Mouse (Mus musculus) liver, embryonic 14.5 days (tissue): ENCODE data around the gene Stard9. TPM values are rescaled to one million over a fixed set of nuclear protein-coding genes. Genes with fewer than 3 reads are reported as not detected.

Experiments used
- ATAC-seq: fragments of 200-750 bp; cut with Nextera tagmentation; 2 replicates; pipeline ENCODE4 v1.8.0; 2017; ENCODE audit warnings: moderate number of reproducible peaks, mild to moderate bottlenecking, moderate library complexity; ENCODE audit not compliant: insufficient read depth
- DNase-seq, 3 experiments: peaks; one replicate each; pipeline ENCODE4 v3.0.0-alpha.2; 2012 to 2013; ENCODE audit warnings: low read depth in 3 of 3, low spot score in 3 of 3
- H3K27ac ChIP-seq: fragments of 300-500 bp; sonication (generic); 2 replicates; pipeline ENCODE4 v1.5.1; 2014; ENCODE audit warnings: moderate library complexity, mild to moderate bottlenecking, control low read depth, inconsistent platforms
- H3K27me3 ChIP-seq: fragments of 300-500 bp; sonication (generic); 2 replicates; pipeline ENCODE4 v1.6.1; 2014; ENCODE audit warnings: mild to moderate bottlenecking, low read length, moderate library complexity; ENCODE audit not compliant: control insufficient read depth, insufficient read depth
- H3K36me3 ChIP-seq: fragments of 300-500 bp; sonication (generic); replicated peaks from 2 replicates; pipeline ENCODE4 v1.6.1; 2014; ENCODE audit warnings: low read depth; ENCODE audit not compliant: control insufficient read depth, insufficient read depth
- H3K4me1 ChIP-seq, 2 experiments: fragments of 200-500 bp in 1 of 2; fragments of 300-500 bp in 1 of 2; sonication (generic) in 1 of 2; replicated peaks; 2 replicates each; pipeline ENCODE4 v1.6.1; 2012 to 2014; ENCODE audit warnings: antibody characterized with exemption in 1 of 2, inconsistent platforms in 1 of 2, low read length in 1 of 2; ENCODE audit not compliant: control insufficient read depth in 2 of 2, insufficient read depth in 2 of 2
- H3K4me2 ChIP-seq: fragments of 300-500 bp; sonication (generic); 2 replicates; pipeline ENCODE4 v1.6.1; 2014; ENCODE audit warnings: low read depth, mild to moderate bottlenecking, control low read depth, moderate library complexity
- H3K4me3 ChIP-seq, 2 experiments: fragments of 200-500 bp in 1 of 2; fragments of 300-500 bp in 1 of 2; sonication (generic) in 1 of 2; 2 replicates each; pipeline ENCODE4 v1.5.1; 2012 to 2014; ENCODE audit warnings: low read depth in 2 of 2, low read length in 2 of 2, mild to moderate bottlenecking in 2 of 2, control low read depth in 1 of 2, inconsistent platforms in 1 of 2, moderate library complexity in 1 of 2; ENCODE audit not compliant: insufficient read depth in 1 of 2
- H3K9ac ChIP-seq: fragments of 300-500 bp; sonication (generic); replicated peaks from 2 replicates; pipeline ENCODE4 v1.6.1; 2014; ENCODE audit warnings: mild to moderate bottlenecking, control low read depth, moderate library complexity
- H3K9me3 ChIP-seq: fragments of 300-500 bp; sonication (generic); 2 replicates; pipeline ENCODE4 v1.6.1; 2016; ENCODE audit warnings: low read length, mixed read lengths; ENCODE audit not compliant: control insufficient read depth
- CTCF ChIP-seq: IDR thresholded peaks from 2 replicates; pipeline ENCODE4 v1.5.1; 2016; ENCODE audit warnings: antibody characterized with exemption, low read depth, control low read depth
- EP300 ChIP-seq: IDR thresholded peaks from 2 replicates; pipeline ENCODE4 v1.6.1; 2016; ENCODE audit warnings: antibody characterized with exemption, low read depth
- WGBS: fragments of 180-500 bp; shearing (Covaris S2); extraction: QIAGEN DNeasy Blood & Tissue Kit; methylation state at CpG from one replicate; pipeline ENCODE4 v1.1.7; 2014; ENCODE audit not compliant: insufficient replicate concordance; 5-methylcytosine and 5-hydroxymethylcytosine counted together
- polyA plus RNA-seq, 2 experiments: library from polyadenylated mRNA; depleted of rRNA in 1 of 2; stranded (reverse) in 1 of 2; unstranded in 1 of 2; fragments of >200 nt; fragmentation: Nextera tagmentation in 1 of 2; extraction: Ambion mirVana in 1 of 2; gene quantifications; 2 replicates each; pipeline versions ENCODE4 v1.2.1 to v1.2.3; 2012 to 2014

The Stard9 gene
- polyA plus RNA-seq, 2 experiments, result 0.56 to 1.5 TPM

GRCm38 (mm10) chr2:120622920-120623319, 6.0 kb upstream of the Stard9 start:
- ATAC-seq (no peak), DNase-seq (no peak)
- Histone ChIP-seq H3K27me3 (no peaks in the 10 kb centered on the region), H3K9me3 (no peaks in the 10 kb centered on the region), H3K36me3 (peaks cover 15% of the 10 kb centered on the region), H3K27ac (no peak overlapping the region), H3K4me1 (no peaks in the 10 kb centered on the region), H3K9ac (no peak overlapping the region), H3K4me2 (no peak overlapping the region), H3K4me3 (no peak overlapping the region)
- TF ChIP-seq EP300 (no peak), CTCF (no peak)

GRCm38 (mm10) chr2:120628076-120628865, 650 bp upstream of the Stard9 start:
- Histone ChIP-seq H3K9me3 (no peaks in the 10 kb centered on the region), H3K9ac (peak overlapping the region; percentile 45; the same call in 1 of the 2 replicates), H3K4me3 (peak overlapping the region; percentile 7 to 50; a peak in 3 of 4 replicates), H3K4me1 (peaks cover 17 to 22% of the 10 kb centered on the region in 2 experiments), H3K36me3 (no peaks in the 10 kb centered on the region), H3K27ac (no peak overlapping the region), H3K4me2 (peak overlapping the region; percentile 63), H3K27me3 (peaks cover 12% of the 10 kb centered on the region)
- TF ChIP-seq CTCF (no peak), EP300 (no peak)
- ATAC-seq (no peak), DNase-seq (no peak)
- 27% methylated on average over 10 of the region's 10 CpGs for WGBS

- H3K27ac ChIP-seq, result no peak overlapping the region
- peaks cover 17 to 22% of the 10 kb centered on the region in 2 experiments for H3K4me1 ChIP-seq
- DNase-seq (no peak), ATAC-seq (no peak)
- H3K4me2 ChIP-seq, result no peak overlapping the region
- WGBS, result 66% methylated on average over 2 of the region's 2 CpGs
- no peaks in the 10 kb centered on the region for H3K9me3 ChIP-seq
- TF ChIP-seq EP300 (no peak), CTCF (no peak)
- H3K9ac ChIP-seq, result no peak overlapping the region
- H3K27me3 ChIP-seq, result peaks cover 12% of the 10 kb centered on the region
- H3K4me3 ChIP-seq, result no peak overlapping the region
- no peaks in the 10 kb centered on the region for H3K36me3 ChIP-seq
Measured at GRCm38 (mm10) chr2:120630246-120630645, 1.3 kb downstream of the Stard9 start.

- Histone ChIP-seq H3K4me2 (no peak overlapping the region), H3K27ac (no peak overlapping the region), H3K36me3 (no peaks in the 10 kb centered on the region), H3K27me3 (peaks cover 12% of the 10 kb centered on the region), H3K4me3 (no peak overlapping the region), H3K9ac (no peak overlapping the region), H3K9me3 (no peaks in the 10 kb centered on the region), H3K4me1 (peaks cover 17 to 22% of the 10 kb centered on the region in 2 experiments)
- no peak for TF ChIP-seq CTCF
- no peak for TF ChIP-seq EP300
- no peak for DNase-seq
- 26% methylated on average over 2 of the region's 2 CpGs for WGBS
- no peak for ATAC-seq
Measured at GRCm38 (mm10) chr2:120630655-120631054, 1.7 kb downstream of the Stard9 start.

GRCm38 (mm10) chr2:120631521-120631920, 2.6 kb downstream of the Stard9 start:
- DNase-seq (peak in 2 of 3 experiments; percentile 69 to 80), ATAC-seq (no peak)
- no peaks in the 10 kb centered on the region for H3K36me3 ChIP-seq
- no peak overlapping the region for H3K9ac ChIP-seq
- peak overlapping the region; percentile 17 for H3K4me2 ChIP-seq
- H3K27me3 ChIP-seq, result peaks cover 12% of the 10 kb centered on the region
- WGBS, result 23% methylated on average over 2 of the region's 2 CpGs
- H3K4me3 ChIP-seq, result no peak overlapping the region
- no peaks in the 10 kb centered on the region for H3K9me3 ChIP-seq
- H3K27ac ChIP-seq, result no peak overlapping the region
- no peak for TF ChIP-seq CTCF
- peak; percentile 76 for TF ChIP-seq EP300
- H3K4me1 ChIP-seq, result peaks cover 17 to 22% of the 10 kb centered on the region in 2 experiments
